Mouse (Mus musculus) midbrain, embryonic 15.5 days (tissue): ENCODE measurements at regions not wholly inside any gene's neighbourhood (a gene's known extent, or its start where the extent isn't known, plus 50 kb on each side); places are given as distances from the start of the nearest gene placed in this dataset. TPM values are rescaled to one million over a fixed set of nuclear protein-coding genes. Genes with fewer than 3 reads are reported as not detected.

Experiments
- ATAC-seq: fragments of 200-750 bp; cut with Nextera tagmentation; replicated peaks from 2 replicates; pipeline ENCODE4 v1.8.0; 2017; ENCODE audit warnings: moderate TSS enrichment
- H3K27ac ChIP-seq: fragments of 300-500 bp; sonication (generic); 2 replicates; pipeline ENCODE4 v1.5.1; 2015; ENCODE audit warnings: mild to moderate bottlenecking, inconsistent platforms
- H3K27me3 ChIP-seq: fragments of 300-500 bp; sonication (generic); replicated peaks from 2 replicates; pipeline ENCODE4 v1.6.1; 2015; ENCODE audit warnings: inconsistent platforms
- H3K36me3 ChIP-seq: fragments of 300-500 bp; sonication (generic); replicated peaks from 2 replicates; pipeline ENCODE4 v1.6.1; 2015; ENCODE audit warnings: inconsistent platforms
- H3K4me1 ChIP-seq: fragments of 300-500 bp; sonication (generic); 2 replicates; pipeline ENCODE4 v1.6.1; 2015; ENCODE audit warnings: inconsistent platforms
- H3K4me2 ChIP-seq: fragments of 300-500 bp; sonication (generic); 2 replicates; pipeline ENCODE4 v1.6.1; 2015; ENCODE audit warnings: inconsistent platforms, mild to moderate bottlenecking, moderate library complexity
- H3K4me3 ChIP-seq: fragments of 300-500 bp; sonication (generic); 2 replicates; pipeline ENCODE4 v1.5.1; 2015; ENCODE audit warnings: mild to moderate bottlenecking, inconsistent platforms
- H3K9ac ChIP-seq: fragments of 300-500 bp; sonication (generic); 2 replicates; pipeline ENCODE4 v1.6.1; 2015; ENCODE audit warnings: mild to moderate bottlenecking, inconsistent platforms
- H3K9me3 ChIP-seq: fragments of 300-500 bp; sonication (generic); 2 replicates; pipeline ENCODE4 v1.6.1; 2016; ENCODE audit warnings: inconsistent platforms
- WGBS: fragments of 180-500 bp; shearing (Covaris S2); methylation state at CpG from one replicate; pipeline ENCODE4 v1.1.7; 2015; ENCODE audit warnings: mixed read lengths; 5-methylcytosine and 5-hydroxymethylcytosine counted together
- microRNA-seq: library from miRNA; unstranded; fragments of <30 nt; microRNA quantifications from one replicate; pipeline ENCODE4, GENCODE M21; 2016

DNA sequence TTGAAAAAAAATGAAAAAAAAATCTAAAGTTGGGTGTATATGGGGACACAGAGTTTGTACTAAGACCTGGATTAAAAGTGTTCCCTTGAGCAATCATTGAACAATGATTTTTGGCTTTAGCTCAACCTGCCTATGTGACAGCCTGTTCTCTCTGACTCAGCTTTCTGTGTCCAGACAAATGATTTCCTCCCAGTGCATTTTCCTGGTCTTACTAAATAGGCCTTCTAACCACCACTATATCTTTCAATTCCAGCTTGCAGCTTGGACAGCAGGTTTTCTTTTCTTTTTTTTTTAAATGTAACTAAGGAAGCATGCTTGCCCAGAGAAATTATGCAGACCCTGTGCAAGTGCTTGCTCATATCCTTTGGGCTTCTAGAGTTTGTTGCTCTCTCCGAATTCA, 850.2 kb downstream of the Tlr4 start:
- H3K9me3 ChIP-seq: no peaks in the 10 kb centered on the region
- H3K4me1 ChIP-seq: no peaks in the 10 kb centered on the region
- no peak overlapping the region for H3K4me2 ChIP-seq
- ATAC-seq: no peak
- no peak overlapping the region for H3K27ac ChIP-seq
- H3K27me3 ChIP-seq: no peaks in the 10 kb centered on the region
- no peaks in the 10 kb centered on the region for H3K36me3 ChIP-seq
- WGBS: 98% methylated on average over 1 of the region's 1 CpGs
- no peak overlapping the region for H3K4me3 ChIP-seq
- H3K9ac ChIP-seq: no peak overlapping the region

DNA sequence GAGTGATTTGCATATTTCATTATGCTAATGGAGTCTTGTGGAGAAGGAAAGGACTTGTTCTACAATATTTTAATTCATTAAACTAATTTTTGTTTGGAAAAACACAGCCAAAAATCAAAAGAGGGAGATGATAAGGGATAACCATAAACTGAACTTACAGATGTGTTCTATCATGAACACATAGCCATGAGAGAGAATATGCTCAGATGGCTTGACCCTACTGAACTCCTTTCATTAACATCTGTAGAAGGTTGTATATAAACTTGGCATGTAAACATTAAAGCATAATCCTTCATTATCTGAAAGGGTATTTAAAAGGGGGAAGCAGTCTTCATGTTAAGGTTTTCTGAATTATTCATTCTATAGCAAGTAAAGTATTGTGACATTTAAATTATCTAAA, 871.1 kb downstream of the Tlr4 start:
- Histone ChIP-seq H3K27me3 (no peaks in the 10 kb centered on the region), H3K36me3 (no peaks in the 10 kb centered on the region), H3K4me3 (no peak overlapping the region), H3K9ac (no peak overlapping the region), H3K4me2 (no peak overlapping the region), H3K4me1 (no peaks in the 10 kb centered on the region), H3K27ac (no peak overlapping the region), H3K9me3 (no peaks in the 10 kb centered on the region)
- ATAC-seq: no peak

Small RNA genes lying in the stretch of these regions (microRNA-seq; reads per million reads assigned to microRNA genes)
- gene Gm44497: not detected
